Mouse (Mus musculus): ENCODE measurements around the gene Ugdh. TPM values are rescaled to one million over a fixed set of nuclear protein-coding genes. Genes with fewer than 3 reads are reported as not detected.
"Not testable (repeated sequence)": the region's sequence is repeated elsewhere in the genome, so short reads cannot be mapped to it uniquely, and the experiment has no call there.

Gene Ugdh
- 31.3 and 40.8 TPM in 2 replicates for polyA plus RNA-seq (2014; fragmentation: Nextera tagmentation; extraction: Ambion mirVana)

- H3K4me2 ChIP-seq (ENCODE audit: low read depth, low read length), result peak within 1 kb of the TSS; percentile 94
- peak; percentile 98 for ATAC-seq (ENCODE audit: low read depth)
Measured at GRCm38 (mm10) chr5:65435806-65436561, at the start of gene Ugdh. TSS of gene Ugdh (minus strand) at chr5:65435949.

DNA sequence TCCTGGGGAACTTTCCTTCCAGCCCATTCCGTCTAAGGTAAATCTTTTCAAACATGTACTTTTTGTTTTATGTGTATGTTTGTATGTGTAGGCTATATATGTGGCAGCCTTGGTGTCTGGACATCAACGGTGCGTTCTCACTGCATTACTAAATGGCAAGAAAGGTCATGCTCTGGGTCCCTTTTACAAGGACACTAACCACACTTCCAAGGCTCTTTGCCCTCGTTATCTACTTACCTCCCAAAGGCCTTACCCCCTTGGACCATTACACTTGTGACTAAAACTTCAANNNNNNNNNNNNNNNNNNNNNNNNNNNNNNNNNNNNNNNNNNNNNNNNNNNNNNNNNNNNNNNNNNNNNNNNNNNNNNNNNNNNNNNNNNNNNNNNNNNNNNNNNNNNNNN, 47.2 kb upstream of the Ugdh start:
- H3K36me3 ChIP-seq (ENCODE audit: control insufficient read depth, insufficient read depth, low read length), result no peaks in the 10 kb centered on the region
- no peak overlapping the region for H3K27ac ChIP-seq (ENCODE audit: low read depth, low read length)
- H3K4me3 ChIP-seq (ENCODE audit: low read depth, low read length), result no peak overlapping the region
- no peak overlapping the region for H3K4me2 ChIP-seq (ENCODE audit: low read depth, low read length)
- no peaks in the 10 kb centered on the region for H3K9me3 ChIP-seq (ENCODE audit: control insufficient read depth, low read length)
- 91% methylated on average over 4 of the region's 4 CpGs for WGBS
- H3K27me3 ChIP-seq (ENCODE audit: control insufficient read depth, insufficient read depth, low read length), result no peaks in the 10 kb centered on the region
- no peak overlapping the region for H3K9ac ChIP-seq (replicated peaks; ENCODE audit: low read depth, low read length)
- H3K4me1 ChIP-seq (ENCODE audit: control insufficient read depth, insufficient read depth, low read length), result no peaks in the 10 kb centered on the region
- ATAC-seq (ENCODE audit: low read depth), result no peak

More at GRCm38 (mm10) chr5:65435806-65436561, at the start of gene Ugdh:
- Histone ChIP-seq H3K9me3 (ENCODE audit: control insufficient read depth, low read length) (no peaks in the 10 kb centered on the region), H3K27ac (ENCODE audit: low read depth, low read length) (peak within 1 kb of the TSS; percentile 68), H3K4me3 (ENCODE audit: low read depth, low read length) (peak within 1 kb of the TSS; percentile 86), H3K9ac (replicated peaks; ENCODE audit: low read depth, low read length) (peak within 1 kb of the TSS; percentile 66), H3K36me3 (ENCODE audit: control insufficient read depth, insufficient read depth, low read length) (no peaks in the 10 kb centered on the region), H3K4me1 (ENCODE audit: control insufficient read depth, insufficient read depth, low read length) (peaks cover 5% of the 10 kb centered on the region), H3K27me3 (ENCODE audit: control insufficient read depth, insufficient read depth, low read length) (no peaks in the 10 kb centered on the region)
- under 1% methylated on average over 48 of the region's 51 CpGs for WGBS

DNA sequence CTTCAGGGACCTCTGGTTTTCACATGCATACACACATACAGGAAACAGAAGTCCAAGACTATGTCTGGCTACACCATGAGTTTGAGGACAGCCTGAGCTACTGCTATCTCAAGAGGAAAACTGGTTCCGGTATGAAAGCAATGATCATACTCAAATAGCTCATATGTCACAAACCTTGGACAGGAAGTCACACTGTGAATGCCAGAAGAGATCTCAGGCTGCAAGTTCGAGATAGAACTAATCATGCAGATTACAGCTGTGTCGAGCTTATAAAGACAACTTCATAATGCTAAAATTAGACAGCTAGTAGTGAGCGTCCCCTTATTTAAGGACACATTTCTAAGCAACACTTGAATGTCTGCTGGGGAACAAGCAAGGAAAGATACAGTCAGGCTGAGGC, 44.8 kb upstream of the Ugdh start:
- Histone ChIP-seq H3K27ac (ENCODE audit: low read depth, low read length) (no peak overlapping the region), H3K4me2 (ENCODE audit: low read depth, low read length) (no peak overlapping the region), H3K9ac (replicated peaks; ENCODE audit: low read depth, low read length) (no peak overlapping the region), H3K9me3 (ENCODE audit: control insufficient read depth, low read length) (no peaks in the 10 kb centered on the region), H3K27me3 (ENCODE audit: control insufficient read depth, insufficient read depth, low read length) (no peaks in the 10 kb centered on the region), H3K4me3 (ENCODE audit: low read depth, low read length) (no peak overlapping the region), H3K4me1 (ENCODE audit: control insufficient read depth, insufficient read depth, low read length) (no peaks in the 10 kb centered on the region), H3K36me3 (ENCODE audit: control insufficient read depth, insufficient read depth, low read length) (no peaks in the 10 kb centered on the region)
- ATAC-seq (ENCODE audit: low read depth), result no peak
- WGBS, result 87% methylated on average over 4 of the region's 4 CpGs

- Histone ChIP-seq H3K4me1 (ENCODE audit: control insufficient read depth, insufficient read depth, low read length) (no peaks in the 10 kb centered on the region), H3K36me3 (ENCODE audit: control insufficient read depth, insufficient read depth, low read length) (no peaks in the 10 kb centered on the region), H3K9me3 (ENCODE audit: control insufficient read depth, low read length) (no peaks in the 10 kb centered on the region), H3K27me3 (ENCODE audit: control insufficient read depth, insufficient read depth, low read length) (no peaks in the 10 kb centered on the region), H3K4me3 (ENCODE audit: low read depth, low read length) (no peak overlapping the region), H3K4me2 (ENCODE audit: low read depth, low read length) (no peak overlapping the region), H3K9ac (replicated peaks; ENCODE audit: low read depth, low read length) (no peak overlapping the region), H3K27ac (ENCODE audit: low read depth, low read length) (no peak overlapping the region)
- 91% methylated on average over 9 of the region's 9 CpGs for WGBS
- ATAC-seq (ENCODE audit: low read depth), result no peak
Measured at GRCm38 (mm10) chr5:65479681-65480445, 44.1 kb upstream of the Ugdh start.

- no peaks in the 10 kb centered on the region for H3K36me3 ChIP-seq (ENCODE audit: control insufficient read depth, insufficient read depth, low read length)
- ATAC-seq (ENCODE audit: low read depth), result no peak
Measured at GRCm38 (mm10) chr5:65478224-65478623, 42.5 kb upstream of the Ugdh start.

GRCm38 (mm10) chr5:65476739-65477138, 41.0 kb upstream of the Ugdh start:
- 97% methylated on average over 4 of the region's 4 CpGs for WGBS
- ATAC-seq (ENCODE audit: low read depth); H3K36me3 ChIP-seq (ENCODE audit: control insufficient read depth, insufficient read depth, low read length): not testable (repeated sequence)

More at GRCm38 (mm10) chr5:65478224-65478623, 42.5 kb upstream of the Ugdh start:
- H3K9me3 ChIP-seq (ENCODE audit: control insufficient read depth, low read length), result no peaks in the 10 kb centered on the region
- H3K9ac ChIP-seq (replicated peaks; ENCODE audit: low read depth, low read length), result no peak overlapping the region
- H3K27ac ChIP-seq (ENCODE audit: low read depth, low read length), result no peak overlapping the region
- WGBS, result 75% methylated on average over 4 of the region's 4 CpGs
- no peaks in the 10 kb centered on the region for H3K27me3 ChIP-seq (ENCODE audit: control insufficient read depth, insufficient read depth, low read length)
- H3K4me3 ChIP-seq (ENCODE audit: low read depth, low read length), result no peak overlapping the region
- H3K4me1 ChIP-seq (ENCODE audit: control insufficient read depth, insufficient read depth, low read length), result no peaks in the 10 kb centered on the region
- no peak overlapping the region for H3K4me2 ChIP-seq (ENCODE audit: low read depth, low read length)

GRCm38 (mm10) chr5:65475806-65476205, 40.1 kb upstream of the Ugdh start:
- H3K27ac ChIP-seq (ENCODE audit: low read depth, low read length), result no peak overlapping the region
- 80% methylated on average over 2 of the region's 2 CpGs for WGBS
- no peaks in the 10 kb centered on the region for H3K27me3 ChIP-seq (ENCODE audit: control insufficient read depth, insufficient read depth, low read length)
- H3K9me3 ChIP-seq (ENCODE audit: control insufficient read depth, low read length), result no peaks in the 10 kb centered on the region
- no peak overlapping the region for H3K4me2 ChIP-seq (ENCODE audit: low read depth, low read length)
- no peak overlapping the region for H3K4me3 ChIP-seq (ENCODE audit: low read depth, low read length)
- H3K9ac ChIP-seq (replicated peaks; ENCODE audit: low read depth, low read length), result no peak overlapping the region
- ATAC-seq (ENCODE audit: low read depth), result no peak
- H3K4me1 ChIP-seq (ENCODE audit: control insufficient read depth, insufficient read depth, low read length), result no peaks in the 10 kb centered on the region
- H3K36me3 ChIP-seq (ENCODE audit: control insufficient read depth, insufficient read depth, low read length), result no peaks in the 10 kb centered on the region

More at GRCm38 (mm10) chr5:65476739-65477138, 41.0 kb upstream of the Ugdh start:
- not testable (repeated sequence) for H3K9ac ChIP-seq (replicated peaks; ENCODE audit: low read depth, low read length); H3K27ac ChIP-seq (ENCODE audit: low read depth, low read length); H3K4me3 ChIP-seq (ENCODE audit: low read depth, low read length); H3K9me3 ChIP-seq (ENCODE audit: control insufficient read depth, low read length); H3K27me3 ChIP-seq (ENCODE audit: control insufficient read depth, insufficient read depth, low read length); H3K4me1 ChIP-seq (ENCODE audit: control insufficient read depth, insufficient read depth, low read length); H3K4me2 ChIP-seq (ENCODE audit: low read depth, low read length)

DNA sequence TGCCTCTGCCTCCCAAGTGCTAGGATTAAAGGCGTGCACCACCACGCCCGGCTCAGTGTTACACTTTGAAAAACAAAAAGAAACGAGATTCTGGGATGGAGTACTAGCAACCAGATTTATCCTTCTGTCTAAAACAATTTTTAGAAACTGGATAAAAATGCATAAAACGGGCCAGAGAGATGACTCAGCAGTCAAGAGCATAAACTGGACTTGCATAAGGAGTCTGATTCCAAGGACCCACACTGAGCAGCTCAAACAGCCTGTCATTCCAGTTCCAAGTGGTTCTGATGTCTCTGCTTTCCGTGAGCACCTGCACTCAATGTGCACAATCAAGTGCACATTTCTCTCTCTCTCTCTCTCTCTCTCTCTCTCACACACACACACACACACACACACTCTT, 34.0 kb upstream of the Ugdh start:
- Histone ChIP-seq H3K36me3 (ENCODE audit: control insufficient read depth, insufficient read depth, low read length) (peaks cover 25% of the 10 kb centered on the region), H3K4me3 (ENCODE audit: low read depth, low read length) (no peak overlapping the region), H3K9ac (replicated peaks; ENCODE audit: low read depth, low read length) (no peak overlapping the region), H3K4me1 (ENCODE audit: control insufficient read depth, insufficient read depth, low read length) (no peaks in the 10 kb centered on the region), H3K27ac (ENCODE audit: low read depth, low read length) (no peak overlapping the region), H3K4me2 (ENCODE audit: low read depth, low read length) (no peak overlapping the region), H3K9me3 (ENCODE audit: control insufficient read depth, low read length) (no peaks in the 10 kb centered on the region), H3K27me3 (ENCODE audit: control insufficient read depth, insufficient read depth, low read length) (no peaks in the 10 kb centered on the region)
- 91% methylated on average over 6 of the region's 6 CpGs for WGBS
- no peak for ATAC-seq (ENCODE audit: low read depth)

DNA sequence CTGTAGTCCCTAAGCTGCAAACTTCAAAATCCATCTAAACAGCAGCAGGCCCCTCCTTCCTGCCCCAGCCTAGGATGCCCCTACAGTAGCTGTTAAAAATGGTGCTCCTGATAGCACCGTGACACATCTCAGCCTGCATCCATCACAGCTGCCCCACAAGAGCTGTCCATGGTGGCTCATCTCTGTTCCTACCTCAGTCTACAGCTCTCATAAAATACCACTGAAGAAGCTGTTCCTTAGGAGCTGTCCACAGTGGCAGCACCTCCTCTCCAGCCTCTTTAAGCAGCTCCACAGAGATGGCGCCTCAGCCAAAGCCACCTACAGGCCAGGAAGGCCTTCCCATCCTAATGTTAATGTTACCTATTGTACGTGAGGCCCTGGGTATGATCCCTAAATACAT, 31.2 kb upstream of the Ugdh start:
- Histone ChIP-seq H3K36me3 (ENCODE audit: control insufficient read depth, insufficient read depth, low read length) (peaks cover 25% of the 10 kb centered on the region), H3K4me1 (ENCODE audit: control insufficient read depth, insufficient read depth, low read length) (no peaks in the 10 kb centered on the region), H3K27ac (ENCODE audit: low read depth, low read length) (no peak overlapping the region), H3K9me3 (ENCODE audit: control insufficient read depth, low read length) (no peaks in the 10 kb centered on the region), H3K9ac (replicated peaks; ENCODE audit: low read depth, low read length) (no peak overlapping the region), H3K4me3 (ENCODE audit: low read depth, low read length) (no peak overlapping the region), H3K27me3 (ENCODE audit: control insufficient read depth, insufficient read depth, low read length) (no peaks in the 10 kb centered on the region), H3K4me2 (ENCODE audit: low read depth, low read length) (no peak overlapping the region)
- ATAC-seq (ENCODE audit: low read depth), result no peak
- 88% methylated on average over 3 of the region's 3 CpGs for WGBS
